Mouse (Mus musculus): ENCODE results near the gene Arl10. TPM values are rescaled to one million over a fixed set of nuclear protein-coding genes. Genes with fewer than 3 reads are reported as not detected.

Gene Arl10
- polyA plus RNA-seq (2012; ENCODE audit: insufficient read depth, insufficient read length, low replicate concordance, missing spikeins): not detected in 2 replicates

- Histone ChIP-seq H3K27ac (ENCODE audit: insufficient read depth, low read depth, low read length) (no peak within 1 kb of the TSS), H3K4me3 (ENCODE audit: insufficient read depth, low read depth, low read length) (peak within 1 kb of the TSS; percentile 79), H3K4me1 (ENCODE audit: control insufficient read depth, insufficient read depth, low read length) (peaks cover 4% of the 10 kb centered on the region)
- WGBS: under 1% methylated on average over 55 of the region's 55 CpGs
- TF ChIP-seq CTCF (IDR thresholded peaks at IDR 0.05; ENCODE audit: insufficient read depth, low read depth, low read length) (no peak), POLR2A (IDR thresholded peaks at IDR 0.05; ENCODE audit: insufficient read depth, low read depth, low read length) (0 out of 2 replicates have a peak, but pooled peaks have one; percentile 43)
These were observed at the start of gene Arl10 for GRCm38 (mm10) chr13:54574854-54575481. TSS of gene Arl10 (plus strand) at chr13:54575015.

GRCm38 (mm10) chr13:54527140-54527539 is 47.7 kb upstream of the Arl10 start:
- no peak overlapping the region for H3K27ac ChIP-seq (ENCODE audit: insufficient read depth, low read depth, low read length)
- WGBS: 93% methylated on average over 6 of the region's 6 CpGs
- no peak overlapping the region for H3K4me3 ChIP-seq (ENCODE audit: insufficient read depth, low read depth, low read length)
- no peaks in the 10 kb centered on the region for H3K4me1 ChIP-seq (ENCODE audit: control insufficient read depth, insufficient read depth, low read length)
- TF ChIP-seq CTCF (IDR thresholded peaks at IDR 0.05; ENCODE audit: insufficient read depth, low read depth, low read length) (no peak), POLR2A (IDR thresholded peaks at IDR 0.05; ENCODE audit: insufficient read depth, low read depth, low read length) (no peak)

GRCm38 (mm10) chr13:54532134-54532533 is 42.7 kb upstream of the Arl10 start:
- Histone ChIP-seq H3K4me1 (ENCODE audit: control insufficient read depth, insufficient read depth, low read length) (no peaks in the 10 kb centered on the region), H3K4me3 (ENCODE audit: insufficient read depth, low read depth, low read length) (no peak overlapping the region), H3K27ac (ENCODE audit: insufficient read depth, low read depth, low read length) (no peak overlapping the region)
- no peak for TF ChIP-seq POLR2A (IDR thresholded peaks at IDR 0.05; ENCODE audit: insufficient read depth, low read depth, low read length)
- TF ChIP-seq CTCF (IDR thresholded peaks at IDR 0.05; ENCODE audit: insufficient read depth, low read depth, low read length): no peak

- Histone ChIP-seq H3K27ac (ENCODE audit: insufficient read depth, low read depth, low read length) (no peak overlapping the region), H3K4me1 (ENCODE audit: control insufficient read depth, insufficient read depth, low read length) (no peaks in the 10 kb centered on the region), H3K4me3 (ENCODE audit: insufficient read depth, low read depth, low read length) (no peak overlapping the region)
- WGBS: 87% methylated on average over 7 of the region's 7 CpGs
- TF ChIP-seq POLR2A (IDR thresholded peaks at IDR 0.05; ENCODE audit: insufficient read depth, low read depth, low read length) (no peak), CTCF (IDR thresholded peaks at IDR 0.05; ENCODE audit: insufficient read depth, low read depth, low read length) (no peak)
These were observed 26.8 kb upstream of the Arl10 start for GRCm38 (mm10) chr13:54548036-54548435.

- no peak for TF ChIP-seq CTCF (IDR thresholded peaks at IDR 0.05; ENCODE audit: insufficient read depth, low read depth, low read length)
- TF ChIP-seq POLR2A (IDR thresholded peaks at IDR 0.05; ENCODE audit: insufficient read depth, low read depth, low read length): no peak
- WGBS: 90% methylated on average over 9 of the region's 9 CpGs
- Histone ChIP-seq H3K4me3 (ENCODE audit: insufficient read depth, low read depth, low read length) (no peak overlapping the region), H3K4me1 (ENCODE audit: control insufficient read depth, insufficient read depth, low read length) (no peaks in the 10 kb centered on the region; the same call in 1 of the 2 replicates), H3K27ac (ENCODE audit: insufficient read depth, low read depth, low read length) (no peak overlapping the region)
These were observed 18.6 kb upstream of the Arl10 start for GRCm38 (mm10) chr13:54556176-54556575.

- Histone ChIP-seq H3K27ac (ENCODE audit: insufficient read depth, low read depth, low read length) (no peak overlapping the region), H3K4me1 (ENCODE audit: control insufficient read depth, insufficient read depth, low read length) (no peaks in the 10 kb centered on the region; the same call in 1 of the 2 replicates), H3K4me3 (ENCODE audit: insufficient read depth, low read depth, low read length) (no peak overlapping the region)
- 78% methylated on average over 3 of the region's 3 CpGs for WGBS
- no peak for TF ChIP-seq POLR2A (IDR thresholded peaks at IDR 0.05; ENCODE audit: insufficient read depth, low read depth, low read length)
- TF ChIP-seq CTCF (IDR thresholded peaks at IDR 0.05; ENCODE audit: insufficient read depth, low read depth, low read length): no peak
These were observed 18.0 kb upstream of the Arl10 start for GRCm38 (mm10) chr13:54556796-54557195.

- no peak overlapping the region for H3K27ac ChIP-seq (ENCODE audit: insufficient read depth, low read depth, low read length)
- no peak overlapping the region for H3K4me3 ChIP-seq (ENCODE audit: insufficient read depth, low read depth, low read length)
- no peaks in the 10 kb centered on the region; the same call in 1 of the 2 replicates for H3K4me1 ChIP-seq (ENCODE audit: control insufficient read depth, insufficient read depth, low read length)
- TF ChIP-seq CTCF (IDR thresholded peaks at IDR 0.05; ENCODE audit: insufficient read depth, low read depth, low read length): no peak
- no peak for TF ChIP-seq POLR2A (IDR thresholded peaks at IDR 0.05; ENCODE audit: insufficient read depth, low read depth, low read length)
- WGBS: 93% methylated on average over 1 of the region's 1 CpGs
These were observed 17.2 kb upstream of the Arl10 start for GRCm38 (mm10) chr13:54557652-54558051.

GRCm38 (mm10) chr13:54559656-54560055 is 15.2 kb upstream of the Arl10 start:
- H3K4me3 ChIP-seq (ENCODE audit: insufficient read depth, low read depth, low read length): no peak overlapping the region
- TF ChIP-seq POLR2A (IDR thresholded peaks at IDR 0.05; ENCODE audit: insufficient read depth, low read depth, low read length) (no peak), CTCF (IDR thresholded peaks at IDR 0.05; ENCODE audit: insufficient read depth, low read depth, low read length) (no peak)
- WGBS: 87% methylated on average over 2 of the region's 2 CpGs
- H3K4me1 ChIP-seq (ENCODE audit: control insufficient read depth, insufficient read depth, low read length): no peaks in the 10 kb centered on the region; the same call in 1 of the 2 replicates
- no peak overlapping the region for H3K27ac ChIP-seq (ENCODE audit: insufficient read depth, low read depth, low read length)

- Histone ChIP-seq H3K27ac (ENCODE audit: insufficient read depth, low read depth, low read length) (no peak overlapping the region), H3K4me1 (ENCODE audit: control insufficient read depth, insufficient read depth, low read length) (peaks cover 3% of the 10 kb centered on the region; the same call in 1 of the 2 replicates), H3K4me3 (ENCODE audit: insufficient read depth, low read depth, low read length) (no peak overlapping the region)
- WGBS: 76% methylated on average over 7 of the region's 7 CpGs
- TF ChIP-seq POLR2A (IDR thresholded peaks at IDR 0.05; ENCODE audit: insufficient read depth, low read depth, low read length): no peak
- no peak for TF ChIP-seq CTCF (IDR thresholded peaks at IDR 0.05; ENCODE audit: insufficient read depth, low read depth, low read length)
These were observed 14.2 kb upstream of the Arl10 start for GRCm38 (mm10) chr13:54560608-54561007.

All from olfactory bulb, adult 2 months (tissue).